Mouse (Mus musculus) G1E (cell line): ENCODE results near the gene Thrb.

ENCODE experiments used
- CTCF ChIP-seq: IDR thresholded peaks from 2 replicates; pipeline ENCODE4 v1.5.1; 2012; ENCODE audit warnings: low read depth, low read length, inconsistent platforms, mixed read lengths
- GATA1 ChIP-seq: IDR thresholded peaks from 2 replicates; pipeline ENCODE4 v1.6.1; 2012; ENCODE audit warnings: borderline replicate concordance, low read length, inconsistent platforms, mixed read lengths
- GATA2 ChIP-seq: IDR thresholded peaks from 2 replicates; pipeline ENCODE4 v1.6.1; 2012; ENCODE audit warnings: low read depth, low read length, inconsistent platforms, borderline replicate concordance
- POLR2AphosphoS5 ChIP-seq: IDR thresholded peaks from 2 replicates; pipeline ENCODE4 v1.6.1; 2012; ENCODE audit warnings: low read depth, low read length, inconsistent platforms; ENCODE audit not compliant: insufficient replicate concordance
- TAL1 ChIP-seq: conservative IDR thresholded peaks from 2 replicates; pipeline ENCODE4 v1.6.1; 2012; ENCODE audit warnings: low read depth, low read length, inconsistent platforms, mixed read lengths

GRCm38 (mm10) chr14:17978259-17978658 lies 318.2 kb downstream of the Thrb start:
- no peak for TF ChIP-seq CTCF
- no peak for TF ChIP-seq TAL1
- TF ChIP-seq POLR2AphosphoS5, result no peak
- TF ChIP-seq GATA1, result no peak
- TF ChIP-seq GATA2, result no peak
